Mouse (Mus musculus) bone marrow macrophage, adult 2 months (primary cell): ENCODE data around the gene Tmsb10. TPM values are rescaled to one million over a fixed set of nuclear protein-coding genes. Genes with fewer than 3 reads are reported as not detected.
A peak's percentile ranks its signal among the peaks of the same experiment; 100 is the strongest.

Experiments used
- H3K27ac ChIP-seq: 2 replicates; pipeline ENCODE4 v1.5.1; 2012; ENCODE audit warnings: low read depth, low read length; ENCODE audit not compliant: insufficient read depth
- H3K4me1 ChIP-seq: 2 replicates; pipeline ENCODE4 v1.6.1; 2012; ENCODE audit warnings: low read length; ENCODE audit not compliant: control insufficient read depth, insufficient read depth
- H3K4me3 ChIP-seq: 2 replicates; pipeline ENCODE4 v1.5.1; 2012; ENCODE audit warnings: mild to moderate bottlenecking, low read length, moderate library complexity; ENCODE audit not compliant: insufficient read depth
- CTCF ChIP-seq: IDR thresholded peaks from 2 replicates; pipeline ENCODE4 v1.5.1; 2012; ENCODE audit warnings: low read depth, mild to moderate bottlenecking, low read length, moderate library complexity
- POLR2A ChIP-seq: IDR thresholded peaks from 2 replicates; pipeline ENCODE4 v1.6.1; 2012; ENCODE audit warnings: mild to moderate bottlenecking, low read depth, low read length, borderline replicate concordance
- polyA plus RNA-seq: library from polyadenylated mRNA; stranded (reverse); fragments of >200 nt; gene quantifications from 2 replicates; pipeline ENCODE4 v1.2.4, GENCODE M21; 2012; ENCODE audit not compliant: missing spikeins, insufficient read depth, insufficient read length

Tmsb10 gene
- polyA plus RNA-seq, 1 experiment, result 410 TPM

DNA sequence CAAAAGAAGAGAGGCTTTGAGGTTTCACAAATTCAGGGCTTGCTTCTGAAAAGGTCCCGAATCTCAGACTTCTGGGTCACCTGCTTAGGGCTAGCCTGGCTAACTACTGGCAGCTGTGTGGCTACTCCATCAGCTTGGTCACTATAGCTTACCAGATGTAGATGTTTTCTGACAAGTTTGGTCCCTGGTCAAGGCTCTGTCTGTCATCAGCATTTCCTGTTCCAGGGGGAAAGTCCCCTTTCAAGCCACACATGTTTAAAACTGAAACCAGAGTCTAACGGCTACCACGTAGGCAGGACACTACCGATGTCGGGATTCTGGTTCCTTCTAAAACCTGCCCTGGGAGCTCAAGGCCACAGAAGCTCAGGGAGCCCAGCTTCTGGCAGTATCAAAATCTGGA lies 20.7 kb downstream of the Tmsb10 start:
- no peak for TF ChIP-seq CTCF
- TF ChIP-seq POLR2A, result no peak
- H3K4me1 ChIP-seq, result peaks cover 24% of the 10 kb centered on the region
- H3K27ac ChIP-seq, result peak overlapping the region; percentile 9; the same call in 1 of the 2 replicates
- H3K4me3 ChIP-seq, result peak overlapping the region; percentile 0; the same call in 1 of the 2 replicates

DNA sequence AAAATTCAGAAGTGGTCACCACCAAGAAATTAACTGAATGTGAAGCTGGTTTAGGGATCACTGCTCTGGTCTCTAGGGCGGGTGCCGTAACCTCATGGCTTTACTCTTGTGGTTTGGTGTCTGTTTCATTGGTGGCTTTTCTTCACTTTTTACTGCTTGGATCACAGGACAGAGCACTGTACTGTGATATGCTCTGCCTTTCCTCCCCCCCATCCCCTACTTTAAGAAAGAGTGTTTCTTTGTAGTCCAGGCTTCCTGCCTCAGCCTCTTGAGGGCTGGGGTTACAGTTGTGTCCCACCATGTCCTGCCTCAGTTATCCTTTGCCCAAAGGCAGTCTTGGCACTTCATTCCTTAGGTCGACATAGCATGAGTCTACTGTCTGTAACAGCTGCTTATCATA lies 21.1 kb downstream of the Tmsb10 start:
- H3K4me1 ChIP-seq, result peaks cover 24% of the 10 kb centered on the region
- no peak for TF ChIP-seq CTCF
- no peak for TF ChIP-seq POLR2A
- peak overlapping the region; percentile 9; the same call in 1 of the 2 replicates for H3K27ac ChIP-seq
- no peak overlapping the region for H3K4me3 ChIP-seq

DNA sequence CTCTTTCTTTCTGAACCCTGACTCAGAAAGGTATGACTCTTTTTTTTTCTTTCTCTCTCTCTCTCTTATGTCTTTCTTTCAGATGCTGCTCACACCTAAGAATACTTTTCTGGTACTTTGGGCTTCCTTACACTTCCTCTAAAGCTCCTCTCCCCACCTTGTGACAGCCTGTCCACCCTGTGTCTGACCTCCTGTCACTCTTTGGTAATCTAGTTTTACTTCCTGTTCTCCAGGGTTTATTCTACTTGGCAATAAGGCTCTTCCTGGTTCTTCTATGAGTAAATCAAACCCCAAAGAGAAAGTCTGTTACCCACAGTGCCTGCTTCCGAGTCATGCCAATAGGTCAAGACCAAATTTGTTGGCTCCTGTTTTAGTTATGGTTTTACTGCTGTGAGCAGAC lies 25.6 kb downstream of the Tmsb10 start:
- Histone ChIP-seq H3K27ac (peak overlapping the region; percentile 42), H3K4me3 (no peak overlapping the region), H3K4me1 (peaks cover 28% of the 10 kb centered on the region)
- TF ChIP-seq POLR2A (no peak), CTCF (no peak)

- no peak overlapping the region for H3K27ac ChIP-seq
- TF ChIP-seq CTCF (no peak), POLR2A (no peak)
- H3K4me1 ChIP-seq, result peaks cover 32% of the 10 kb centered on the region
- no peak overlapping the region for H3K4me3 ChIP-seq
Observed at GRCm38 (mm10) chr6:72931533-72931932, 27.0 kb downstream of the Tmsb10 start.

DNA sequence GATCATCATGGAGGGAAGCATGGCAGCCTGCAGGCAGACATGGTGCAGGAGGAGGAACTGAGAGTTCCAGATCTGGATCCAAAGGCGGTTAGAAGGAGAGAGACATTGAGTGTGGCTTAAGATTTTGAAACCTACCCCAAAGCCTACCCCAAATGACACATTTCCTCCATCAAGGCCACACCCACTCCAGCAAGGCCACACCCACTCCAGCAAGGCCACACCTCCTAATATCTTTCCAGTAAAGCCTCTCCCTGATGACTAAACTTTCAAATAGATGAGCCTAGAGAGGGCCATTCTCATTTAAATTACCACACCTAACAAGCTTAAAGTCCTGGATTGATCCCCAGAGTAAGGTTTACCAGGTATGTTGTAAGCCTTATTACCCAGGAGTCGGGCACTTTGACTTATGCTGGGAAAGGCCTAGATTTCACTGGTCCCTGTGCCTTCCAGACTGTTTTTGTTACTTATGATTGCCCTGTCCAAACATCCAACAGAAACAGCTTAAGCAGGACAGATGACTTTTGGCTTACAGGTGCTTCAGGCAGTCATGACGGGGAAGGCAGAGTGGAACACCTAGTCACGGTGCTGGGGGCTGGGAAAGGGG lies 28.7 kb downstream of the Tmsb10 start:
- Histone ChIP-seq H3K4me3 (no peak overlapping the region), H3K27ac (peak overlapping the region; percentile 20; the same call in 1 of the 2 replicates), H3K4me1 (peaks cover 34% of the 10 kb centered on the region)
- no peak for TF ChIP-seq POLR2A
- no peak for TF ChIP-seq CTCF

DNA sequence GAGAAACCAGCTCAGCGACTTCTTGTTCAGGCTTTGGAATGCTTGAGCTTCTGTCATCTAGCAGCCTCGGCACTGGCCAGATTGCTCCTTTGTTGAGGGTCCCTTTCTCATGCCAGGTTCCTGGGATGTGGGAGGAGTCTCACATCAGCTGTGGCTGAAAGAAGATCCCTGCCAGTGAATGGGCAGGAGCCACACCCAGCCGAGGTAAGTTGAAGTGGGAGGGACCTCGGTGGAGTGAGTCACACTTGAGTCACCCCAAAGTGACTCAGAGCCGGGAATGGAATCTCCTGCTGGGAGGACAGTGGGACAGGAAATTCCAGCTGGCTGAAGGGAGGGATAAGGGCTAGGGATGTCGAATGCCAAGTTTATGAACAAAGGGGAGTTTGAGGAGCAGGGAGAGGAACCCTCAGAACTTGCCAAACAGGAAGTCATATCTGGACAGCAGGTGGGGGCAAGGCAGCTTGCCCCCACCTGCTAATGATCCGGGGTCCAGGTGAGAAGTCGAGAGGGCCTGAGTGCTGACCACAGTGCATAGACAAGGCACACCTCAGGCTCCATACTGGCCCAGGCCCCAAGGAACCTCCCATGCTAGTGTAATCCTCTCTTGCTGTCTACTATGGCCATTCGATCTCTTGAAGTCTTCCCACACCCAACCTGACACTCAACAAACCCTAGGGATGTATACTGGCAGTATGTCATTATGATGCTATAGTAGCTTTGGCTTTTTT lies 31.6 kb downstream of the Tmsb10 start:
- no peak overlapping the region for H3K27ac ChIP-seq

GRCm38 (mm10) chr6:72926031-72926430 lies 32.5 kb downstream of the Tmsb10 start:
- H3K4me1 ChIP-seq, result peaks cover 24% of the 10 kb centered on the region
- no peak for TF ChIP-seq POLR2A
- no peak for TF ChIP-seq CTCF
- H3K27ac ChIP-seq, result no peak overlapping the region
- H3K4me3 ChIP-seq, result no peak overlapping the region

More for the DNA sequence above, 31.6 kb downstream of the Tmsb10 start:
- TF ChIP-seq CTCF (no peak), POLR2A (no peak)
- Histone ChIP-seq H3K4me3 (no peak overlapping the region), H3K4me1 (peaks cover 24% of the 10 kb centered on the region)

GRCm38 (mm10) chr6:72923381-72923780 lies 35.2 kb downstream of the Tmsb10 start:
- Histone ChIP-seq H3K4me1 (peaks cover 12% of the 10 kb centered on the region), H3K4me3 (no peak overlapping the region), H3K27ac (no peak overlapping the region)
- TF ChIP-seq POLR2A (no peak), CTCF (no peak)

GRCm38 (mm10) chr6:72921081-72921480 lies 37.5 kb downstream of the Tmsb10 start:
- no peak overlapping the region for H3K27ac ChIP-seq
- TF ChIP-seq POLR2A, result no peak
- H3K4me1 ChIP-seq, result no peaks in the 10 kb centered on the region
- no peak overlapping the region for H3K4me3 ChIP-seq

GRCm38 (mm10) chr6:72918510-72919033 lies 40.0 kb downstream of the Tmsb10 start:
- H3K4me1 ChIP-seq, result no peaks in the 10 kb centered on the region
- H3K27ac ChIP-seq, result no peak overlapping the region
- TF ChIP-seq CTCF (no peak), POLR2A (no peak)
- no peak overlapping the region for H3K4me3 ChIP-seq
